14 mouse cellular contexts compared by ENCODE assay signal in the genomic region with DNA sequence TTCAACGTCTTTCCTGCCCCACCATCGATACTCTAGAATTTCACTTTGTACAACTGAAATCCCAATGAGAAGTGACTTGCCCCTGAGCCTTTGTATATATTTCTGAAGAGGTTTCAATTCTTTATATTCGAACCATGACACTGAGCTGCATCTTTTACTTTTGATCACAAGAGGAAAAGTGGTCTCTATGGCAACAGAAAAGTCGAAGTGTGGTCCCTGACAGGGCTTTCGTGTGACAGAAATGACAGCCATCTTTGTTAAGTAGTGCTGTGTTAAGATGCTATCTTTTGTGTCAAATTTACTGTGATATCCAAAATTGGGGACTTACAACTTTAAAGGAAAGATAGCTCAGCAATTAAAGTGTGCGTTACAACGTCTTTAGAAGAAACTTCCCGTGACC.
"Had no signal": no experiment of that assay in that cellular context is flagged by ENCODE, and none has a peak within 500 bp of the region (broad histone marks: within the 10 kb centered on the region; RNA-seq: fewer than 3 reads in every experiment).

No protein-coding gene starts in this region.

- DNase-seq: kidney, adult 2 months; kidney, postnatal 25 days; lung, adult 2 months; lung, postnatal 36 days; right cerebral cortex, adult 18-20 months; right cerebral cortex, postnatal 25 days; thymus, postnatal 4 days had no signal

- H3K4me2 ChIP-seq: kidney, embryonic 15.5 days; liver, embryonic 11.5 days; liver, embryonic 15.5 days; neural tube, embryonic 13.5 days had no signal

- H3K4me3 ChIP-seq: kidney, embryonic 15.5 days; left cerebral cortex, adult 2 months; limb, embryonic 10.5 days; liver, embryonic 15.5 days; neural tube, embryonic 13.5 days had no signal

- H3K4me1 ChIP-seq: kidney, embryonic 15.5 days; limb, embryonic 10.5 days; liver, embryonic 15.5 days had no signal

- H3K27me3 ChIP-seq: kidney, embryonic 15.5 days; liver, embryonic 15.5 days; neural tube, embryonic 13.5 days had no signal

- H3K36me3 ChIP-seq: kidney, embryonic 15.5 days; limb, embryonic 10.5 days; liver, embryonic 15.5 days; neural tube, embryonic 13.5 days had no signal

- ATAC-seq: lung, postnatal 0 days had no signal

- H3K9me3 ChIP-seq: kidney, embryonic 15.5 days; limb, embryonic 10.5 days; liver, embryonic 15.5 days; neural tube, embryonic 13.5 days had no signal

- H3K9ac ChIP-seq: kidney, embryonic 15.5 days; liver, embryonic 15.5 days; neural tube, embryonic 13.5 days had no signal

- H3K27ac ChIP-seq: kidney, embryonic 15.5 days; left cerebral cortex, adult 2 months; limb, embryonic 10.5 days; liver, embryonic 15.5 days; neural tube, embryonic 13.5 days had no signal
